Mouse (Mus musculus): ENCODE data around the gene Heyl. TPM values are rescaled to one million over a fixed set of nuclear protein-coding genes. Genes with fewer than 3 reads are reported as not detected.

The Heyl gene
- polyA plus RNA-seq, 1 experiment, result 0.61 TPM

- Histone ChIP-seq H3ac (ENCODE audit: control insufficient read depth, insufficient read length, low read depth) (no peak overlapping the region), H3K27me3 (ENCODE audit: control insufficient read depth, insufficient read depth, insufficient read length) (peaks cover 58% of the 10 kb centered on the region), H3K79me3 (ENCODE audit: low read depth) (no peaks in the 10 kb centered on the region), H3K4me3 (ENCODE audit: insufficient read depth, poor library complexity, severe bottlenecking) (no peak overlapping the region), H3K36me3 (ENCODE audit: control insufficient read depth, insufficient read depth) (no peaks in the 10 kb centered on the region), H3K79me2 (ENCODE audit: control insufficient read depth, insufficient read depth) (no peaks in the 10 kb centered on the region)
- TF ChIP-seq USF1 (IDR thresholded peaks at IDR 0.05; ENCODE audit: low read depth), result no peak
- TF ChIP-seq CTCF (IDR thresholded peaks at IDR 0.05; ENCODE audit: control insufficient read depth, insufficient read depth, insufficient read length), result no peak
- TF ChIP-seq MYOG (IDR thresholded peaks at IDR 0.05; ENCODE audit: control insufficient read depth, extremely low read depth, insufficient read length), result no peak
- TF ChIP-seq MAX (IDR thresholded peaks at IDR 0.05), result no peak
- no peak for TF ChIP-seq MYOD1 (IDR thresholded peaks at IDR 0.05; ENCODE audit: control insufficient read depth, insufficient read length, low read depth)
- no peak for TF ChIP-seq CEBPB (IDR thresholded peaks at IDR 0.05; ENCODE audit: low read depth)
- TF ChIP-seq FOSL1 (IDR thresholded peaks at IDR 0.05; ENCODE audit: insufficient read depth, low read length, poor library complexity, severe bottlenecking), result no peak
Measured at GRCm38 (mm10) chr4:123212330-123212729, 21.0 kb upstream of the Heyl start.

- H3K79me3 ChIP-seq (ENCODE audit: low read depth), result no peaks in the 10 kb centered on the region
- no peak overlapping the region for H3ac ChIP-seq (ENCODE audit: control insufficient read depth, insufficient read length, low read depth)
- no peak overlapping the region for H3K4me3 ChIP-seq (ENCODE audit: insufficient read depth, poor library complexity, severe bottlenecking)
- H3K36me3 ChIP-seq (ENCODE audit: control insufficient read depth, insufficient read depth), result no peaks in the 10 kb centered on the region
- H3K79me2 ChIP-seq (ENCODE audit: control insufficient read depth, insufficient read depth), result no peaks in the 10 kb centered on the region
- TF ChIP-seq MAX (IDR thresholded peaks at IDR 0.05) (no peak), CEBPB (IDR thresholded peaks at IDR 0.05; ENCODE audit: low read depth) (no peak), MYOG (IDR thresholded peaks at IDR 0.05; ENCODE audit: control insufficient read depth, extremely low read depth, insufficient read length) (no peak), MYOD1 (IDR thresholded peaks at IDR 0.05; ENCODE audit: control insufficient read depth, insufficient read length, low read depth) (no peak), FOSL1 (IDR thresholded peaks at IDR 0.05; ENCODE audit: insufficient read depth, low read length, poor library complexity, severe bottlenecking) (no peak), USF1 (IDR thresholded peaks at IDR 0.05; ENCODE audit: low read depth) (no peak), CTCF (IDR thresholded peaks at IDR 0.05; ENCODE audit: control insufficient read depth, insufficient read depth, insufficient read length) (no peak)
- H3K27me3 ChIP-seq (ENCODE audit: control insufficient read depth, insufficient read depth, insufficient read length), result peaks cover 48% of the 10 kb centered on the region
Measured at GRCm38 (mm10) chr4:123213975-123214374, 19.4 kb upstream of the Heyl start.

GRCm38 (mm10) chr4:123215367-123215766, 18.0 kb upstream of the Heyl start:
- no peaks in the 10 kb centered on the region for H3K79me2 ChIP-seq (ENCODE audit: control insufficient read depth, insufficient read depth)
- no peak overlapping the region for H3ac ChIP-seq (ENCODE audit: control insufficient read depth, insufficient read length, low read depth)
- H3K4me3 ChIP-seq (ENCODE audit: insufficient read depth, poor library complexity, severe bottlenecking), result no peak overlapping the region
- no peaks in the 10 kb centered on the region for H3K36me3 ChIP-seq (ENCODE audit: control insufficient read depth, insufficient read depth)
- no peak for TF ChIP-seq MAX (IDR thresholded peaks at IDR 0.05)
- H3K27me3 ChIP-seq (ENCODE audit: control insufficient read depth, insufficient read depth, insufficient read length), result peaks cover 39% of the 10 kb centered on the region
- H3K79me3 ChIP-seq (ENCODE audit: low read depth), result no peaks in the 10 kb centered on the region

- no peak for TF ChIP-seq MYOG (IDR thresholded peaks at IDR 0.05; ENCODE audit: control insufficient read depth, extremely low read depth, insufficient read length)
- no peak for TF ChIP-seq USF1 (IDR thresholded peaks at IDR 0.05; ENCODE audit: low read depth)
- no peak for TF ChIP-seq MAX (IDR thresholded peaks at IDR 0.05)
- no peak for TF ChIP-seq CTCF (IDR thresholded peaks at IDR 0.05; ENCODE audit: control insufficient read depth, insufficient read depth, insufficient read length)
- TF ChIP-seq MYOD1 (IDR thresholded peaks at IDR 0.05; ENCODE audit: control insufficient read depth, insufficient read length, low read depth), result no peak
- no peak for TF ChIP-seq CEBPB (IDR thresholded peaks at IDR 0.05; ENCODE audit: low read depth)
- TF ChIP-seq FOSL1 (IDR thresholded peaks at IDR 0.05; ENCODE audit: insufficient read depth, low read length, poor library complexity, severe bottlenecking), result no peak
Measured at GRCm38 (mm10) chr4:123216782-123217181, 16.6 kb upstream of the Heyl start.

GRCm38 (mm10) chr4:123219720-123220357, 13.5 kb upstream of the Heyl start:
- H3K79me2 ChIP-seq (ENCODE audit: control insufficient read depth, insufficient read depth), result no peaks in the 10 kb centered on the region
- TF ChIP-seq MAX (IDR thresholded peaks at IDR 0.05) (no peak), CTCF (IDR thresholded peaks at IDR 0.05; ENCODE audit: control insufficient read depth, insufficient read depth, insufficient read length) (peak; percentile 89), FOSL1 (IDR thresholded peaks at IDR 0.05; ENCODE audit: insufficient read depth, low read length, poor library complexity, severe bottlenecking) (no peak), MYOD1 (IDR thresholded peaks at IDR 0.05; ENCODE audit: control insufficient read depth, insufficient read length, low read depth) (no peak), CEBPB (IDR thresholded peaks at IDR 0.05; ENCODE audit: low read depth) (no peak), MYOG (IDR thresholded peaks at IDR 0.05; ENCODE audit: control insufficient read depth, extremely low read depth, insufficient read length) (no peak)
- no peak overlapping the region for H3K4me3 ChIP-seq (ENCODE audit: insufficient read depth, poor library complexity, severe bottlenecking)
- H3K36me3 ChIP-seq (ENCODE audit: control insufficient read depth, insufficient read depth), result no peaks in the 10 kb centered on the region
- peaks cover 10% of the 10 kb centered on the region for H3K27me3 ChIP-seq (ENCODE audit: control insufficient read depth, insufficient read depth, insufficient read length)
- no peaks in the 10 kb centered on the region for H3K79me3 ChIP-seq (ENCODE audit: low read depth)
- H3ac ChIP-seq (ENCODE audit: control insufficient read depth, insufficient read length, low read depth), result no peak overlapping the region

More at GRCm38 (mm10) chr4:123216782-123217181, 16.6 kb upstream of the Heyl start:
- H3K27me3 ChIP-seq (ENCODE audit: control insufficient read depth, insufficient read depth, insufficient read length), result peaks cover 27% of the 10 kb centered on the region
- H3K79me3 ChIP-seq (ENCODE audit: low read depth), result no peaks in the 10 kb centered on the region
- H3K4me3 ChIP-seq (ENCODE audit: insufficient read depth, poor library complexity, severe bottlenecking), result no peak overlapping the region
- no peaks in the 10 kb centered on the region for H3K36me3 ChIP-seq (ENCODE audit: control insufficient read depth, insufficient read depth)
- H3K79me2 ChIP-seq (ENCODE audit: control insufficient read depth, insufficient read depth), result no peaks in the 10 kb centered on the region
- no peak overlapping the region for H3ac ChIP-seq (ENCODE audit: control insufficient read depth, insufficient read length, low read depth)

GRCm38 (mm10) chr4:123220637-123221036, 12.7 kb upstream of the Heyl start:
- H3K27me3 ChIP-seq (ENCODE audit: control insufficient read depth, insufficient read depth, insufficient read length), result peaks cover 10% of the 10 kb centered on the region
- no peaks in the 10 kb centered on the region for H3K79me3 ChIP-seq (ENCODE audit: low read depth)
- H3K79me2 ChIP-seq (ENCODE audit: control insufficient read depth, insufficient read depth), result no peaks in the 10 kb centered on the region
- no peak overlapping the region for H3ac ChIP-seq (ENCODE audit: control insufficient read depth, insufficient read length, low read depth)
- no peak overlapping the region for H3K4me3 ChIP-seq (ENCODE audit: insufficient read depth, poor library complexity, severe bottlenecking)
- H3K36me3 ChIP-seq (ENCODE audit: control insufficient read depth, insufficient read depth), result no peaks in the 10 kb centered on the region
- TF ChIP-seq MAX (IDR thresholded peaks at IDR 0.05) (no peak), MYOG (IDR thresholded peaks at IDR 0.05; ENCODE audit: control insufficient read depth, extremely low read depth, insufficient read length) (no peak), CTCF (IDR thresholded peaks at IDR 0.05; ENCODE audit: control insufficient read depth, insufficient read depth, insufficient read length) (no peak), CEBPB (IDR thresholded peaks at IDR 0.05; ENCODE audit: low read depth) (no peak), USF1 (IDR thresholded peaks at IDR 0.05; ENCODE audit: low read depth) (no peak), FOSL1 (IDR thresholded peaks at IDR 0.05; ENCODE audit: insufficient read depth, low read length, poor library complexity, severe bottlenecking) (no peak), MYOD1 (IDR thresholded peaks at IDR 0.05; ENCODE audit: control insufficient read depth, insufficient read length, low read depth) (no peak)
